Mouse (Mus musculus) bone marrow macrophage, adult 2 months (primary cell): Measurements from ENCODE around the gene Tpmt. TPM values are rescaled to one million over a fixed set of nuclear protein-coding genes. Genes with fewer than 3 reads are reported as not detected.

Source experiments
- H3K27ac ChIP-seq: 2 replicates; pipeline ENCODE4 v1.5.1; 2012; ENCODE audit warnings: low read depth, low read length; ENCODE audit not compliant: insufficient read depth
- H3K4me1 ChIP-seq: 2 replicates; pipeline ENCODE4 v1.6.1; 2012; ENCODE audit warnings: low read length; ENCODE audit not compliant: control insufficient read depth, insufficient read depth
- H3K4me3 ChIP-seq: 2 replicates; pipeline ENCODE4 v1.5.1; 2012; ENCODE audit warnings: mild to moderate bottlenecking, low read length, moderate library complexity; ENCODE audit not compliant: insufficient read depth
- CTCF ChIP-seq: IDR thresholded peaks from 2 replicates; pipeline ENCODE4 v1.5.1; 2012; ENCODE audit warnings: low read depth, mild to moderate bottlenecking, low read length, moderate library complexity
- POLR2A ChIP-seq: IDR thresholded peaks from 2 replicates; pipeline ENCODE4 v1.6.1; 2012; ENCODE audit warnings: mild to moderate bottlenecking, low read depth, low read length, borderline replicate concordance
- polyA plus RNA-seq: library from polyadenylated mRNA; stranded (reverse); fragments of >200 nt; gene quantifications from 2 replicates; pipeline ENCODE4 v1.2.4, GENCODE M21; 2012; ENCODE audit not compliant: missing spikeins, insufficient read depth, insufficient read length

Tpmt gene
- polyA plus RNA-seq, 1 experiment: 6.2 TPM

DNA sequence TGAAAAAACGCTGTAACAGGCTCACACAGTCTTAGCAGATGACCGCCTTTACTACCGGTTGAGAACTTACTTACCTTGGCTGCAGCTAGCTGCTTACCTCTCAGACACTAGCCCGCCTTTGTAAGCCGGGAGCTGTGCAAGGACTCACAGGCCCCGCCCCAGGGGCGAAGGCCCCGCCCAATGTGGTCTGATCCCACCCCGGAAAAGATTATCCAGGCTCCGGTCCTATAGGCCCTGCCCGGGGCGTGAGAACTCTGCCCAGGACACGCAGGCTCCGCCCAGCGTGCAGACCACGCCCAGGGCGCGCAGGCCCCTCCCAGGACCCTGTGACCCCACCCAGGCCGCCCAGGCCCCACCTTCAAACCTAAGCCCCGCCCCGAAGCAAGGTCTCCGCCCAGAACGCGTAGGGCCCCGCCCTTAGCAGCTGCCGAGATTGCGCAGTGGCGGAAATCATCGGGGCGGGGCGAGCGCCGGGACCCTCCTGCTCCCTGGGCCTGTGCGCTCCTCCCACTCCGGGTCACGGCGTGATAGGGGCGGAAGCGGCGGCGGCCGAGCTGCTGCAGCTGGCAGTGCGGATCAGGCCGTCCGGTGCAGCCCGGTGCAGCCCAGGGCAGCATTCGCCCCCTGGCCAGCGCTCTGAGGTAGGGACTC is 1.4 kb downstream of the Tpmt start, which contains the start of gene Kdm1b:
TSS of gene Kdm1b (plus strand) at position 470 of the 651 bp plus-strand sequence.
- TF ChIP-seq CTCF: no peak
- no peak; the same call in 1 of the 2 replicates for TF ChIP-seq POLR2A
- peak within 1 kb of the TSS; percentile 100 for H3K4me3 ChIP-seq
- peaks cover 12% of the 10 kb centered on the region for H3K4me1 ChIP-seq
- no peak within 1 kb of the TSS for H3K27ac ChIP-seq

DNA sequence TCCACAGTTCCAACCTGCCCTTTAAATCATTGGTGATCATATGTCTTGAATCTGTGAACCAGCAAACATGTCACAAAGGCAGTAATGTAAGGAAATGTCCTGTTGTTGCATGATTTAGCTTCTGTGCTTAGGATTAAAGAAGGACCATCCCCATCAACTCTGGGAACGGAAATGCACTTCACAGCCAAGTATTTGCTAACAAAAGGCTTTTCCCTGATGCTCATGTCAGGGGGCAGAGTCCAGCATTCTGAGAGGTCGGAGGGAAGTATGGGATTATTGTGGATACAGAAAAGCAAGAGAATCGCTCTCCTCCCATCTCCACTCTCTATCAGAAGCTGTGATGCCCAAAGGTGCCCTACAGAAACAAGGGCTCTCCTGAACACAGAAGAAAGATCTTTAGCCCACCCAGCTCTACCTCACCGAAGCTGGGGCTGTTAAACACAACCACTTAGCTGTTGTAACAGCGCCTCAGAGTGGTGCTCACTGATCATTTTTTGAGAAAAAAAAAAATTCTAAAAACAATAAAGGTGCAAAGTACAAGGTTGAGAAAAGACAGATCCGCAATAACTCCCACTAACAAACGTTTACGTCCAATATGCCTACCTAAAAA is 2.4 kb downstream of the Tpmt start:
- peak overlapping the region; percentile 94; the same call in 1 of the 2 replicates for H3K4me3 ChIP-seq
- H3K27ac ChIP-seq: no peak overlapping the region
- TF ChIP-seq CTCF: no peak
- TF ChIP-seq POLR2A: no peak
- peaks cover 18% of the 10 kb centered on the region for H3K4me1 ChIP-seq

DNA sequence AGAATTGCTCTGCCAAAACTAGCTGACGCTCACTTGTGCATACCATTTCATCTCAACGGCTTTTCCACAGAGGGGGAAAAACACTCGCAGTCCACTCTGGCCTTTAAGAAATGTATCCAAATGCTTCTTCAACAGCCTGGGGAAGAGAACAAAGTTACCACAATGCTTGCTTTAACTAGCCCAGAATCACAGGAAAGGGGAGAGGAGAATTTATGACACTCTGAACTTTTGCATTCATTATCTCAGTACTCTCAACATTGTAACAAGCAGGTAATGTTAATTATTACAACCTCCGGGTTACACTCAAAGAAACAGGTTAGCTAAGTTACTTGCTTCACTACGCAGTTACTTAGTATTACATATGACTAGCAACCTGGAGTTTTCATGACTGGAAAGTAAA is 4.5 kb downstream of the Tpmt start:
- H3K4me3 ChIP-seq: no peak overlapping the region
- H3K27ac ChIP-seq: no peak overlapping the region
- peaks cover 17% of the 10 kb centered on the region for H3K4me1 ChIP-seq
- TF ChIP-seq CTCF: no peak
- no peak for TF ChIP-seq POLR2A

DNA sequence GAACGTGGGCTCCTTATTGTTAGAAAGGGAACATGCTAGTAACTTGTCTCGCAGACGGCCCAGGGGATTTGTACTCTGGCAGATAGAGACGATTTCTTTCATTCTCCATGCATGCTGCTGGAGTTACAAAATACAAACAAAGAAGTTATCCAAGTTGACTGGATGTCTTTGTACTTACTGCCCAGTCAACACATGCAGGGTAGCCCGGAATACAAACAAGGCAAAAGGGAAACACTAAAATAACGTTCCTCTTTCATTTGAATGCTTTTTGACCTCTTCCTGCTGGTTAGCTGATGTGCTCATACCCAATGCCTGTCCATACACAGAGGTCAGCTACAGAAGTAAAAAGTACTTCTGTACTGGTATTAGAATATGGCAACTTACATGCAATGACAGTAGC is 6.6 kb downstream of the Tpmt start:
- TF ChIP-seq CTCF: no peak
- no peak for TF ChIP-seq POLR2A
- Histone ChIP-seq H3K4me1 (peaks cover 10% of the 10 kb centered on the region), H3K4me3 (no peak overlapping the region), H3K27ac (no peak overlapping the region)

DNA sequence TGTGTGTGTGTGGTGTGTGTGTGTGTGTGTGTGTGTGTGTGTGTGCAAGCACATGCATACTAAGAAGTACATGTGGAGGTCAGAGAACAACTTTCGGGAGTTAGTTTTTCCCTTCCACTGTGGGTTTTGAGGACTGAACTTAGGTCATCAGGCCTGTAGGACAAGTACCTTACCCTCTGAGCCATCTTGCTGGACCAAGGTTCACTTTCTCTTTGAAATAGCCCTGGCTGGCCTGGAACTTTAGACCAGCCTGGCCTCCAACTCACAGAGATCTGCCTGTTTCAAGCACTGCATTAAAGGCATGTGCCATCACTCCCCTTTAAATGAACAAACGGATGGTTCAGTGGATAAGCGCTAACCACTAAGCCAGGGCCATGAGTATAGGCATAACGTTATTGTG is 10.9 kb downstream of the Tpmt start:
- Histone ChIP-seq H3K4me1 (peaks cover 8% of the 10 kb centered on the region), H3K4me3 (no peak overlapping the region), H3K27ac (no peak overlapping the region)
- no peak for TF ChIP-seq POLR2A
- no peak for TF ChIP-seq CTCF

DNA sequence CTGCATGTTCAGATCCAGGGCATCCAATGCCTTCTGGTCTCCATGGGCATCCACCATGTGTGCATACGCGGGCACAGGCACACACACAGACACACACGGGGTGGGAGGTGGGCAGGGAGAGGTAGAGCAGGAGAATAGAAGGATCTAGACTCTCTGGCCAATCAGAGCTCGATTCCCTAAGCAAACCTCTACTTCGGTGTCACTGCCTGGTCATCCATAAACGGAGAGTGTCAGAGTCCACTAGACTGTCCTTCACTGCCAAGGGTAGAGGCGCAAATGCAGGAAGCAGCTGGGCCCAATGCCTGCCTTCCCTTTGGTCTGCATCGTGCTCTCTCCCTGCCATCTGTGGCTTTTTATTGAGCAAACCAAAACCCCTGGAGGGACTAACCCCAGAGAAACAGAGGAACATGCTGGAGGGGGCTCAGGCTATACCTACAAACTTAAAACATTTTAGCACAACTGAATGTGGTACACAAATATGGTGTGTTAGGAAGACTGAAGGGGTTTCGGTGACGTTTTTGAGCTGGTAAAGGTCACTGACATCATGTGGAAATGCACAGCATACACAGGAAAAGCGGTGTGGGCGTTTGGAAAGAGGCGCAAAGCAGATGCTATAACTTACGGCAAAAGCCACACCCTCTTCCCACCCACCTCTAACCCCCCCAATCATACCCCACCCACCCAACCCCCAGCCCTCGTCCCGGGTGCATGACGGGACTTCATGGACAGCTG is 14.0 kb downstream of the Tpmt start:
- H3K27ac ChIP-seq: no peak overlapping the region
- no peaks in the 10 kb centered on the region for H3K4me1 ChIP-seq
- H3K4me3 ChIP-seq: no peak overlapping the region
- TF ChIP-seq POLR2A (no peak), CTCF (no peak)

DNA sequence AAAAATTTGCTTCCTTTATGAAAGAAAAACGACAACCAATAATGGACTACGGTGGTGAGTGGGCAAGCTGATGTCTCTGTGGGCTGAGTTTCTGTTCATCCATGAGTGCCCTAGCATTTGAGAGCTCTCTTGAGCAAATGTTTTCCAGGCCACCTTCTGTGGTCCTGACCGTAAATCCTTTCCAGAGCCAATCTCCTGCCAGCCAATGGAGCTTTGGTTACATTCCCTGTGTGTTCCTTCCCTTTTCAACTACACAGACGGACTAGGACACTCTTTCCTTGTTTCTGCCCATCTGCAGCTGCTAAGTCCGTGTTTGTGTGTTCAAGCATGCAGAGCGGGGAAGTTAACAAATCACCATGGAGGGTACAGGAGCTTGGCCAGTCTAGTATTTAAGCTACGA is 23.7 kb downstream of the Tpmt start:
- H3K4me3 ChIP-seq: no peak overlapping the region
- no peaks in the 10 kb centered on the region for H3K4me1 ChIP-seq
- TF ChIP-seq CTCF (no peak), POLR2A (no peak)
- no peak overlapping the region for H3K27ac ChIP-seq

DNA sequence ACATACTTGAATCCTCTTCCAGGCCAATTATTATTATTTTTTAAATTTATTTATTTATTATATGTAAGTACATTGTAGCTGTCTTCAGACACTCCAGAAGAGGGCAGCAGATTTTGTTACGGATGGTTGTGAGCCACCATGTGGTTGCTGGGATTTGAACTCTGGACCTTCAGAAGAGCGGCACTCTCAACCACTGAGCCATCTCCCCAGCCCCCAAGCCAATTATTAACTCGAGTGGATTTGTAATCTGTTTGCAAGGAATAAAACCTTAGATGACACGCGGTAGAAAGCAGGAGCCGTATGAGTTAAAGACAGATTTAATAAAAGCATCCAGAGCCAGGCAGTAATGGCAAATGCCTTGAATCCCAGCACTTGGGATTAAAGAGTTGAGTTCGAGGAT is 24.8 kb downstream of the Tpmt start:
- TF ChIP-seq POLR2A (no peak), CTCF (no peak)
- H3K4me3 ChIP-seq: no peak overlapping the region
- no peak overlapping the region for H3K27ac ChIP-seq
- H3K4me1 ChIP-seq: no peaks in the 10 kb centered on the region

DNA sequence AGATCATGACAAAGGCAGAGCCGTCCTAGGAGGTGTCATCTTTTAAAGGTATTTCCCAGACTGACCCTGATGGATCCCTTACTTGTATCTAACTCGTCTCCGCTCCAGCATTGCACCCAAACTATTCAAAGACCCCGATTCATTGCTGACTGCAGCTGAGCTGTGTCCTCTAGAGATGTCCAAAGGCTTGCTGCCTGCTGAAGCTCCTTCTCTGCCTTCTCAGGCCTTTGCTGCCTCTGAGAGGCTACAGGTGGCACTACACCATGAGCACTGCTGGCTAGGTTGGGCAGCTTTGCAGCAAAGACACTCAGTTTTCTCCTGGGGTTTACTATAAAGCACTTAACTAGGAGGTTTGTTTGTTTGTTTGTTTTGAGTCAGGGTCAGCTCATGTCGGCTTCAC is 27.3 kb downstream of the Tpmt start:
- no peak overlapping the region for H3K4me3 ChIP-seq
- H3K27ac ChIP-seq: no peak overlapping the region
- peak; percentile 67; the same call in 1 of the 2 replicates for TF ChIP-seq CTCF
- TF ChIP-seq POLR2A: no peak
- H3K4me1 ChIP-seq: 0 out of 2 replicates have a peak, but pooled peaks cover 2% of the 10 kb centered on the region

DNA sequence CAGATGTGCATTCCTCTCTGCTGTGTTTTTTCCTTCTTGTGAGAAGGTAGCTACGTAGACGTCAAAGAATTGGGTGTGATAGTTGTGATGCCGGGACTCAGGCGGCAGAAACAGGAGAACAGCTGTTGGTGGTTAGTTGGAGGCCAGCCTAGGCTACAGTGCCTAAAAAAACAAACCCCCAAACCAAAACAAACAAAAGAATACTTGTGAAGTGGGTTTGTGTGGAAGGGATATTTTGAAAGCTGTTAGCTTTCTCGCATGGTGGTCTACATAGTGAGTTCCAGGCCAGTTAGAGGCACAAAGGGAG is 29.4 kb downstream of the Tpmt start:
- Histone ChIP-seq H3K4me3 (no peak overlapping the region; the same call in 1 of the 2 replicates), H3K27ac (no peak overlapping the region), H3K4me1 (0 out of 2 replicates have a peak, but pooled peaks cover 2% of the 10 kb centered on the region)
- TF ChIP-seq CTCF (no peak), POLR2A (no peak)
